Mouse (Mus musculus) embryonic facial prominence, embryonic 11.5 days (tissue): Measurements from ENCODE around the gene Epo. TPM values are rescaled to one million over a fixed set of nuclear protein-coding genes. Genes with fewer than 3 reads are reported as not detected.

Experiments
- ATAC-seq: fragments of 200-750 bp; cut with Nextera tagmentation; replicated peaks from 2 replicates; pipeline ENCODE4 v1.8.0; 2017; ENCODE audit warnings: low read depth; ENCODE audit not compliant: insufficient number of reproducible peaks, low FRiP score, low TSS enrichment
- DNase-seq: peaks from one replicate; pipeline ENCODE4 v3.0.0-alpha.2; 2015; ENCODE audit warnings: low spot score
- H3K27ac ChIP-seq: fragments of 300-500 bp; sonication (generic); replicated peaks from 2 replicates; pipeline ENCODE4 v1.5.1; 2014; ENCODE audit warnings: mild to moderate bottlenecking, low read depth, low read length, control low read depth
- H3K27me3 ChIP-seq: fragments of 300-500 bp; sonication (generic); 2 replicates; pipeline ENCODE4 v1.6.1; 2014; ENCODE audit warnings: mild to moderate bottlenecking, low read length, moderate library complexity, mixed read lengths; ENCODE audit not compliant: control insufficient read depth, insufficient read depth
- H3K36me3 ChIP-seq: fragments of 300-500 bp; sonication (generic); replicated peaks from 2 replicates; pipeline ENCODE4 v1.6.1; 2014; ENCODE audit warnings: low read depth, mild to moderate bottlenecking, low read length, moderate library complexity, mixed read lengths; ENCODE audit not compliant: control insufficient read depth, insufficient read depth
- H3K4me1 ChIP-seq: fragments of 300-500 bp; sonication (generic); 2 replicates; pipeline ENCODE4 v1.6.1; 2014; ENCODE audit warnings: low read length, mixed read lengths; ENCODE audit not compliant: control insufficient read depth, insufficient read depth
- H3K4me2 ChIP-seq: fragments of 300-500 bp; sonication (generic); 2 replicates; pipeline ENCODE4 v1.6.1; 2014; ENCODE audit warnings: low read depth, mild to moderate bottlenecking, control low read depth, low read length, moderate library complexity
- H3K4me3 ChIP-seq: fragments of 300-500 bp; sonication (generic); 2 replicates; pipeline ENCODE4 v1.5.1; 2014; ENCODE audit warnings: low read depth, low read length, control low read depth
- H3K9ac ChIP-seq: fragments of 300-500 bp; sonication (generic); replicated peaks from 2 replicates; pipeline ENCODE4 v1.6.1; 2014; ENCODE audit warnings: mild to moderate bottlenecking, control low read depth, low read length
- H3K9me3 ChIP-seq: fragments of 300-500 bp; sonication (generic); replicated peaks from 2 replicates; pipeline ENCODE4 v1.6.1; 2016; ENCODE audit warnings: mild to moderate bottlenecking, low read length, inconsistent platforms, mixed read lengths; ENCODE audit not compliant: control insufficient read depth
- WGBS: fragments of 180-500 bp; shearing (Covaris S2); extraction: QIAGEN DNeasy Blood & Tissue Kit; methylation state at CpG from one replicate; pipeline ENCODE4 v1.1.7; 2014; 5-methylcytosine and 5-hydroxymethylcytosine counted together
- polyA plus RNA-seq: library from polyadenylated mRNA; unstranded; fragments of >200 nt; fragmentation: Nextera tagmentation; extraction: Ambion mirVana; gene quantifications from 2 replicates; pipeline ENCODE4 v1.2.1, GENCODE M21; 2014

The Epo gene
- 0.63 and 0.95 TPM in 2 replicates for polyA plus RNA-seq

- Histone ChIP-seq H3K9me3 (no peaks in the 10 kb centered on the region), H3K4me1 (peaks cover 3% of the 10 kb centered on the region; the same call in 1 of the 2 replicates), H3K9ac (peak within 1 kb of the TSS; percentile 87), H3K36me3 (peaks cover 13% of the 10 kb centered on the region), H3K27ac (peak within 1 kb of the TSS; percentile 84), H3K27me3 (no peaks in the 10 kb centered on the region), H3K4me3 (peak within 1 kb of the TSS; percentile 84), H3K4me2 (peak within 1 kb of the TSS; percentile 89)
- ATAC-seq (peak; percentile 53), DNase-seq (peak; percentile 99)
- under 1% methylated on average over 40 of the region's 40 CpGs for WGBS
These were observed at the start of gene Epo, which contains the start of gene Gnb2 for GRCm38 (mm10) chr5:137533117-137533827. Gene Epo, minus strand, starts transcription at chr5:137533242. Gene Gnb2, minus strand, starts transcription at chr5:137533510.

GRCm38 (mm10) chr5:137582702-137583101 is 49.7 kb upstream of the Epo start:
- DNase-seq (no peak), ATAC-seq (no peak)
- Histone ChIP-seq H3K36me3 (no peaks in the 10 kb centered on the region), H3K27ac (no peak overlapping the region), H3K9me3 (no peaks in the 10 kb centered on the region), H3K4me1 (peaks cover 5% of the 10 kb centered on the region; the same call in 1 of the 2 replicates), H3K4me2 (no peak overlapping the region), H3K27me3 (0 out of 2 replicates have a peak, but pooled peaks cover 3% of the 10 kb centered on the region), H3K4me3 (no peak overlapping the region), H3K9ac (no peak overlapping the region)
- 27% methylated on average over 8 of the region's 8 CpGs for WGBS

- Histone ChIP-seq H3K9me3 (no peaks in the 10 kb centered on the region), H3K36me3 (no peaks in the 10 kb centered on the region), H3K4me2 (no peak overlapping the region), H3K27ac (no peak overlapping the region), H3K27me3 (0 out of 2 replicates have a peak, but pooled peaks cover 3% of the 10 kb centered on the region), H3K4me1 (peaks cover 5% of the 10 kb centered on the region; the same call in 1 of the 2 replicates), H3K9ac (no peak overlapping the region), H3K4me3 (no peak overlapping the region)
- WGBS: 81% methylated on average over 6 of the region's 6 CpGs
- DNase-seq (no peak), ATAC-seq (no peak)
These were observed 47.2 kb upstream of the Epo start for GRCm38 (mm10) chr5:137580246-137580645.

GRCm38 (mm10) chr5:137574470-137574901 is 41.4 kb upstream of the Epo start:
- no peaks in the 10 kb centered on the region for H3K27me3 ChIP-seq
- 4% methylated on average over 27 of the region's 27 CpGs for WGBS
- H3K9ac ChIP-seq: peak overlapping the region; percentile 44
- no peaks in the 10 kb centered on the region for H3K36me3 ChIP-seq
- H3K27ac ChIP-seq: no peak overlapping the region
- no peaks in the 10 kb centered on the region for H3K9me3 ChIP-seq
- no peaks in the 10 kb centered on the region for H3K4me1 ChIP-seq
- peak overlapping the region; percentile 51 for H3K4me2 ChIP-seq
- peak overlapping the region; percentile 10; the same call in 1 of the 2 replicates for H3K4me3 ChIP-seq
- peak; percentile 49 for DNase-seq
- ATAC-seq: no peak

- Histone ChIP-seq H3K27ac (no peak overlapping the region), H3K4me3 (no peak overlapping the region), H3K4me2 (no peak overlapping the region), H3K4me1 (no peaks in the 10 kb centered on the region), H3K9ac (no peak overlapping the region), H3K36me3 (no peaks in the 10 kb centered on the region), H3K9me3 (no peaks in the 10 kb centered on the region), H3K27me3 (no peaks in the 10 kb centered on the region)
- DNase-seq (no peak), ATAC-seq (no peak)
- WGBS: 77% methylated on average over 17 of the region's 17 CpGs
These were observed 37.9 kb upstream of the Epo start for GRCm38 (mm10) chr5:137570691-137571586.

- WGBS: 59% methylated on average over 7 of the region's 7 CpGs
- H3K4me2 ChIP-seq: no peak overlapping the region
These were observed 37.1 kb upstream of the Epo start for GRCm38 (mm10) chr5:137570181-137570580.

GRCm38 (mm10) chr5:137569665-137570064 is 36.6 kb upstream of the Epo start, which contains the start of gene Tfr2:
Gene Tfr2, plus strand, starts transcription at chr5:137569840.
- ATAC-seq (no peak), DNase-seq (no peak)
- no peak within 1 kb of the TSS for H3K9ac ChIP-seq
- no peaks in the 10 kb centered on the region for H3K4me1 ChIP-seq
- 0 out of 2 replicates have a peak within 1 kb of the TSS, but pooled peaks have one; percentile 10 for H3K4me2 ChIP-seq
- H3K4me3 ChIP-seq: no peak within 1 kb of the TSS
- no peaks in the 10 kb centered on the region for H3K27me3 ChIP-seq
- H3K9me3 ChIP-seq: no peaks in the 10 kb centered on the region
- WGBS: 36% methylated on average over 9 of the region's 9 CpGs
- H3K27ac ChIP-seq: no peak within 1 kb of the TSS
- H3K36me3 ChIP-seq: no peaks in the 10 kb centered on the region

More at GRCm38 (mm10) chr5:137570181-137570580, 37.1 kb upstream of the Epo start:
- ATAC-seq (no peak), DNase-seq (no peak)
- H3K36me3 ChIP-seq: no peaks in the 10 kb centered on the region
- H3K27me3 ChIP-seq: no peaks in the 10 kb centered on the region
- H3K4me3 ChIP-seq: no peak overlapping the region
- no peaks in the 10 kb centered on the region for H3K9me3 ChIP-seq
- H3K27ac ChIP-seq: no peak overlapping the region
- no peaks in the 10 kb centered on the region for H3K4me1 ChIP-seq
- H3K9ac ChIP-seq: no peak overlapping the region
